Mouse (Mus musculus) cerebellum, adult 9-11 months (tissue): ENCODE results near the gene Cisd3.
A peak's percentile ranks its signal among the peaks of the same experiment; 100 is the strongest.
"Not testable (repeated sequence)": the region's sequence is repeated elsewhere in the genome, so short reads cannot be mapped to it uniquely, and the experiment has no call there.

ENCODE experiments used
- DNase-seq: peaks from one replicate; pipeline ENCODE4 v3.0.0; 2022

Cisd3 gene

GRCm38 (mm10) chr11:97689861-97690260, 4.2 kb downstream of the Cisd3 start:
- DNase-seq, result peak; percentile 65

GRCm38 (mm10) chr11:97694435-97694834, 8.8 kb downstream of the Cisd3 start:
- no peak for DNase-seq

- DNase-seq, result peak; percentile 66
Observed at GRCm38 (mm10) chr11:97694921-97695711, 9.5 kb downstream of the Cisd3 start.

- peak; percentile 56 for DNase-seq
Observed at GRCm38 (mm10) chr11:97695712-97696401, 10.2 kb downstream of the Cisd3 start.

- DNase-seq, result no peak
Observed at GRCm38 (mm10) chr11:97696669-97697068, 11.0 kb downstream of the Cisd3 start.

- DNase-seq, result peak; percentile 58
Observed at GRCm38 (mm10) chr11:97697199-97697890, 11.7 kb downstream of the Cisd3 start.

- peak; percentile 63 for DNase-seq
Observed at GRCm38 (mm10) chr11:97697891-97698529, 12.4 kb downstream of the Cisd3 start.

GRCm38 (mm10) chr11:97698741-97699611, 13.3 kb downstream of the Cisd3 start:
- DNase-seq, result peak; percentile 85

GRCm38 (mm10) chr11:97699626-97700002, 14.0 kb downstream of the Cisd3 start:
- DNase-seq, result peak; percentile 89

GRCm38 (mm10) chr11:97700003-97700745, 14.5 kb downstream of the Cisd3 start, which contains the start of gene Pcgf2:
Gene Pcgf2, minus strand, starts transcription at chr11:97700497.
- DNase-seq, result peak; percentile 90

- peak; percentile 72 for DNase-seq
Observed at GRCm38 (mm10) chr11:97700746-97701580, 15.3 kb downstream of the Cisd3 start.

- peak; percentile 68 for DNase-seq
Observed at GRCm38 (mm10) chr11:97701581-97702392, 16.2 kb downstream of the Cisd3 start.

- DNase-seq, result peak; percentile 90
Observed at GRCm38 (mm10) chr11:97702393-97702745, 16.7 kb downstream of the Cisd3 start.

- peak; percentile 99 for DNase-seq
Observed at GRCm38 (mm10) chr11:97703039-97703826, 17.6 kb downstream of the Cisd3 start, which contains the start of gene Psmb3. Gene Psmb3, plus strand, starts transcription at chr11:97703399.

- not testable (repeated sequence) for DNase-seq
Observed at GRCm38 (mm10) chr11:97710067-97710466, 24.4 kb downstream of the Cisd3 start.

GRCm38 (mm10) chr11:97711200-97711900, 25.7 kb downstream of the Cisd3 start:
- no peak for DNase-seq

GRCm38 (mm10) chr11:97712286-97712685, 26.7 kb downstream of the Cisd3 start:
- no peak for DNase-seq

GRCm38 (mm10) chr11:97713896-97714295, 28.3 kb downstream of the Cisd3 start:
- peak; percentile 74 for DNase-seq
